Mouse (Mus musculus) spleen, embryonic (tissue): ENCODE results near the gene Mef2d.

ENCODE experiments used
- CTCF ChIA-PET: fragments of 350-600 bp; sonication (Branson Sonifier 250); formaldehyde crosslinking; loops from one replicate; lab custom pipeline; 2022; lab: Charles Lee

Mef2d gene

GRCm38 (mm10) chr3:88177106-88177505 lies 34.9 kb downstream of the Mef2d start:
- CTCF ChIA-PET: interaction anchor here (0.6 to 1.2 kb wide), 5 partner anchors 29 to 67 kb away, joined by 3 to 9 read pairs (median 3); partner anchors contain the start of gene Mef2d

GRCm38 (mm10) chr3:88177562-88178345 lies 35.6 kb downstream of the Mef2d start:
- CTCF ChIA-PET: interaction anchor here (0.6 to 1.2 kb wide), 5 partner anchors 13 to 66 kb away, joined by 3 to 9 read pairs (median 3); partner anchors contain the start of gene Mef2d

- CTCF ChIA-PET: interaction anchor here (1.1 kb wide), 1 partner anchor 12 kb away, joined by 3 read pairs; no protein-coding TSS in a partner anchor
These were observed 36.2 kb downstream of the Mef2d start for GRCm38 (mm10) chr3:88178346-88178733.

- CTCF ChIA-PET: interaction anchor here (0.7 to 1.1 kb wide), 2 partner anchors 12 to 1650 kb away, joined by 3 read pairs; no protein-coding TSS in a partner anchor
These were observed 36.8 kb downstream of the Mef2d start for GRCm38 (mm10) chr3:88178986-88179385.

GRCm38 (mm10) chr3:88181374-88181773 lies 39.2 kb downstream of the Mef2d start:
- CTCF ChIA-PET: interaction anchor here (0.5 kb wide), 1 partner anchor 47 kb away, joined by 23 read pairs; no protein-coding TSS in a partner anchor

- CTCF ChIA-PET: no interaction called here
These were observed 44.3 kb downstream of the Mef2d start for GRCm38 (mm10) chr3:88186424-88186823.

GRCm38 (mm10) chr3:88191146-88191545 lies 49.0 kb downstream of the Mef2d start:
- CTCF ChIA-PET: interaction anchor here (0.9 to 2.5 kb wide), 6 partner anchors 12 to 224 kb away, joined by 3 to 9 read pairs (median 4); no protein-coding TSS in a partner anchor

GRCm38 (mm10) chr3:88191820-88192616 lies 49.8 kb downstream of the Mef2d start:
- CTCF ChIA-PET: interaction anchor here (0.6 to 2.5 kb wide), 9 partner anchors 11 to 225 kb away, joined by 3 to 9 read pairs (median 4); no protein-coding TSS in a partner anchor

- CTCF ChIA-PET: interaction anchor here (0.7 to 1.4 kb wide), 2 partner anchors 14 to 48 kb away, joined by 3 read pairs; no protein-coding TSS in a partner anchor
These were observed 55.8 kb downstream of the Mef2d start for GRCm38 (mm10) chr3:88197741-88198504.

- CTCF ChIA-PET: interaction anchor here (0.6 to 1.4 kb wide), 3 partner anchors 13 to 100 kb away, joined by 3 to 11 read pairs (median 3); no protein-coding TSS in a partner anchor
These were observed 56.4 kb downstream of the Mef2d start for GRCm38 (mm10) chr3:88198505-88199020.

GRCm38 (mm10) chr3:88199541-88200110 lies 57.5 kb downstream of the Mef2d start:
- CTCF ChIA-PET: interaction anchor here (0.7 kb wide), 1 partner anchor 47 kb away, joined by 6 read pairs; no protein-coding TSS in a partner anchor

- CTCF ChIA-PET: interaction anchor here (0.7 kb wide), 1 partner anchor 52 kb away, joined by 3 read pairs; no protein-coding TSS in a partner anchor
These were observed 58.2 kb downstream of the Mef2d start for GRCm38 (mm10) chr3:88200161-88200971.

- CTCF ChIA-PET: interaction anchor here (0.7 kb wide), 1 partner anchor 52 kb away, joined by 3 read pairs; no protein-coding TSS in a partner anchor
These were observed 58.8 kb downstream of the Mef2d start for GRCm38 (mm10) chr3:88200972-88201330.

- CTCF ChIA-PET: no interaction called here
These were observed 59.5 kb downstream of the Mef2d start for GRCm38 (mm10) chr3:88201640-88202039.

- CTCF ChIA-PET: interaction anchor here (1.3 kb wide), 1 partner anchor 11 kb away, joined by 3 read pairs; no protein-coding TSS in a partner anchor
These were observed 60.8 kb downstream of the Mef2d start for GRCm38 (mm10) chr3:88202986-88203385.

- CTCF ChIA-PET: interaction anchor here (0.6 to 1.3 kb wide), 2 partner anchors 11 to 197 kb away, joined by 3 to 4 read pairs; no protein-coding TSS in a partner anchor
These were observed 61.3 kb downstream of the Mef2d start for GRCm38 (mm10) chr3:88203456-88203855.

- CTCF ChIA-PET: interaction anchor here (0.6 kb wide), 1 partner anchor 197 kb away, joined by 4 read pairs; no protein-coding TSS in a partner anchor
These were observed 62.0 kb downstream of the Mef2d start for GRCm38 (mm10) chr3:88203999-88204700.

GRCm38 (mm10) chr3:88204751-88205150 lies 62.6 kb downstream of the Mef2d start:
- CTCF ChIA-PET: no interaction called here
